Mouse (Mus musculus) ES-Bruce4 (cell line): ENCODE measurements around the gene Higd2a. TPM values are rescaled to one million over a fixed set of nuclear protein-coding genes. Genes with fewer than 3 reads are reported as not detected.

Source experiments
- H3K27ac ChIP-seq: 2 replicates; pipeline ENCODE4 v1.5.1; 2012; ENCODE audit warnings: low read length, inconsistent platforms; ENCODE audit not compliant: insufficient read depth
- H3K27me3 ChIP-seq: 2 replicates; pipeline ENCODE4 v1.6.1; 2012; ENCODE audit warnings: mild to moderate bottlenecking, low read length, inconsistent platforms; ENCODE audit not compliant: control insufficient read depth, poor library complexity, insufficient read depth, severe bottlenecking
- H3K36me3 ChIP-seq: 2 replicates; pipeline ENCODE4 v1.6.1; 2012; ENCODE audit warnings: inconsistent platforms, mild to moderate bottlenecking, low read length, moderate library complexity; ENCODE audit not compliant: control insufficient read depth, poor library complexity, insufficient read depth, severe bottlenecking
- H3K4me1 ChIP-seq: one replicate; pipeline ENCODE4 v1.8.1; 2011; ENCODE audit warnings: low read length; ENCODE audit not compliant: control insufficient read depth, insufficient read depth
- H3K4me3 ChIP-seq: 2 replicates; pipeline ENCODE4 v1.5.1; 2011; ENCODE audit warnings: low read depth, mild to moderate bottlenecking, low read length
- H3K9ac ChIP-seq: 2 replicates; pipeline ENCODE4 v1.6.1; 2012; ENCODE audit warnings: low read depth, mild to moderate bottlenecking, inconsistent platforms; ENCODE audit not compliant: poor library complexity, severe bottlenecking
- H3K9me3 ChIP-seq: replicated peaks from 2 replicates; pipeline ENCODE4 v1.6.1; 2012; ENCODE audit warnings: mild to moderate bottlenecking, low read length, inconsistent platforms; ENCODE audit not compliant: control insufficient read depth, poor library complexity, insufficient read depth, severe bottlenecking
- CTCF ChIP-seq: IDR thresholded peaks from one replicate; pipeline ENCODE4 v1.8.1; 2011; ENCODE audit warnings: low read depth, low read length
- EP300 ChIP-seq: IDR thresholded peaks from 2 replicates; pipeline ENCODE4 v1.6.1; 2011; ENCODE audit warnings: low read depth, low read length; ENCODE audit not compliant: insufficient read depth
- POLR2A ChIP-seq: IDR thresholded peaks from one replicate; pipeline ENCODE4 v1.8.1; 2011; ENCODE audit warnings: low read length; ENCODE audit not compliant: insufficient read depth
- polyA plus RNA-seq: library from polyadenylated mRNA; stranded (reverse); fragments of >200 nt; gene quantifications from 2 replicates; pipeline ENCODE4 v1.2.4, GENCODE M21; 2011; ENCODE audit warnings: low read depth; ENCODE audit not compliant: missing spikeins, insufficient read depth, insufficient read length

The Higd2a gene
- polyA plus RNA-seq, 1 experiment = 104 TPM

DNA sequence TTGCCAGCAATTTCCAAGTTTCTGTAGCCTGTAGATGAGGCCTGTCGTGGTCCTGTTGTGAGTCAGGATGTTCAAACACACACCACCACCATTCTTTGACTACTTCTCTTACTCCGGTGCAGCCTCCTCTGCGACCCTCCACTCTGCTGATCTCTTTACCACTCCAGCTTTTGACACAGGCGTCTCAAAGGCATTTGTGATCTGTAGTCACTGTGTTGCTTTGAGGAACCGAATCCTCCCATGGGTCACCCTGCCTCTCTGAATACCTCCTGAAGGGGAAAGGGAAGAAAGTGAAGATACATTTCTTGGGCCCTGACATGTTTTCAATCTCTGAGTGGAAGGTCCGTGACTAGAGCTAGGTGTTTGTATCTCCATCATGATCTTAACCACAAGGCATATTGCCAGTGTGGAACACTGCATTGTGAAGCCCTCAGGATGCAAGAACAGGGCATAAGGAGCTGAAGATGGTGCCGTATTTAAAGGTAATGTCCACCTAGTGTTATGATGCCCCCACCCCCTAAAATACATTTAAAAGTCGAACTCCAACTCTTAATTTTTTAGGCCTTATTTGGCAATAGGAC, 1.9 kb downstream of the Higd2a start:
- Histone ChIP-seq H3K27ac (no peak overlapping the region), H3K27me3 (no peaks in the 10 kb centered on the region), H3K36me3 (peaks cover 14% of the 10 kb centered on the region), H3K4me3 (no peak overlapping the region), H3K9ac (no peak overlapping the region), H3K4me1 (no peaks in the 10 kb centered on the region), H3K9me3 (no peaks in the 10 kb centered on the region)
- TF ChIP-seq POLR2A (no peak), EP300 (no peak), CTCF (no peak)

- Histone ChIP-seq H3K4me3 (no peak overlapping the region), H3K9ac (no peak overlapping the region)
- TF ChIP-seq POLR2A = no peak
- no peak for TF ChIP-seq EP300
- no peak for TF ChIP-seq CTCF
Observed at GRCm38 (mm10) chr13:54593617-54594016, 3.6 kb downstream of the Higd2a start.

DNA sequence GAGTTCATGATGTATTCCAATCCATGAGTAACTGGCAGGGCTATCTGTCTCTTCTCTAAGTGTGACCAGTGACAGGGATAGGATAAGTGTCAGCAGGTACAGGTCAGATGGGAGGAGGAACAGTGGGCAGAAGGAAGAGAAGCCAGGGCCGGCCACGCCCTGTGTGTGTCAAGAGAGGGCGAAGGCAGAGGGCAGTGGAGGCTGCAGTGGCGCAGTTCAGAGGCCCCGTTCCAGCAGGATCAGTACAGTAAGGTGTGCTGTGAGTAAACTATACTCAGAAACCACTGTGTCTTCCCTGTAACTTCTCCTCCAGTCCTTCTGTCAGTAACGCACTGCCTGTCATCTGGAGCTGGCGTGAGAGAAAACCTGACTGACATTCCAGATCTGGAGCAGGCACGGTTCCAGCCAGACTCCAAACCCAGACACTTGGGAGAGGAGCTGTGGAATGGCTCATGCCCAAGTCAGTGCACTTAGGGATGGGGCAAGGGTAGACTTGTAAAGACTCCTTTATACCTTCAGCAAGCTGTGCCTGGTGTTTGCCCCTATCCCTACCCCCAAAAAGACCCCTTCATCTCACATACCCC, 6.2 kb downstream of the Higd2a start:
- Histone ChIP-seq H3K9me3 (no peaks in the 10 kb centered on the region), H3K27me3 (no peaks in the 10 kb centered on the region), H3K4me1 (no peaks in the 10 kb centered on the region), H3K27ac (no peak overlapping the region), H3K4me3 (no peak overlapping the region), H3K36me3 (no peaks in the 10 kb centered on the region), H3K9ac (no peak overlapping the region)
- TF ChIP-seq CTCF = no peak
- TF ChIP-seq EP300 = no peak
- TF ChIP-seq POLR2A = no peak

More at GRCm38 (mm10) chr13:54593617-54594016, 3.6 kb downstream of the Higd2a start:
- no peak overlapping the region for H3K27ac ChIP-seq
- no peaks in the 10 kb centered on the region for H3K27me3 ChIP-seq
- H3K4me1 ChIP-seq = no peaks in the 10 kb centered on the region
- no peaks in the 10 kb centered on the region for H3K9me3 ChIP-seq
- H3K36me3 ChIP-seq = peaks cover under 1% of the 10 kb centered on the region; the same call in 1 of the 2 replicates

DNA sequence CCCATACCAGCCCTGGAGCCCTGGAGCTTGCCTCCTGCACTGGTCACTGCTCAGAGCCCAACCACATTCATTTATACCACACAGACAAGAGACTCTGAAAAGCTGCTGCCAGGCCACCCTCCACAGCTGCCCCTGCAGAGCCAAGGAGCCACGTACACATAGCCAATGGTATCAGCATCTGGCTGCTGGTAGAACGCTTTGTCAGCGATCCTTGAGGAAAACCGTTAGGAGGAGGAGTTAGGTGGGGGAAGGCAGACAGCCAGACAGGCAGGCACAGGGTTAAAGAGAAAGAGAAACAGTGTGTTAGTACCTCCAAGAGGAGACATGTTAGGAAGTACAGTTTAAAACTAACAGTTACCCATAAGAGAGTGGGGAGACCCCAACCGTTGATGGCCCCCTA, 6.9 kb downstream of the Higd2a start:
- Histone ChIP-seq H3K36me3 (no peaks in the 10 kb centered on the region), H3K9me3 (no peaks in the 10 kb centered on the region), H3K27ac (no peak overlapping the region), H3K4me3 (no peak overlapping the region), H3K27me3 (no peaks in the 10 kb centered on the region), H3K4me1 (no peaks in the 10 kb centered on the region), H3K9ac (no peak overlapping the region)
- TF ChIP-seq EP300 (no peak), POLR2A (no peak), CTCF (no peak)

DNA sequence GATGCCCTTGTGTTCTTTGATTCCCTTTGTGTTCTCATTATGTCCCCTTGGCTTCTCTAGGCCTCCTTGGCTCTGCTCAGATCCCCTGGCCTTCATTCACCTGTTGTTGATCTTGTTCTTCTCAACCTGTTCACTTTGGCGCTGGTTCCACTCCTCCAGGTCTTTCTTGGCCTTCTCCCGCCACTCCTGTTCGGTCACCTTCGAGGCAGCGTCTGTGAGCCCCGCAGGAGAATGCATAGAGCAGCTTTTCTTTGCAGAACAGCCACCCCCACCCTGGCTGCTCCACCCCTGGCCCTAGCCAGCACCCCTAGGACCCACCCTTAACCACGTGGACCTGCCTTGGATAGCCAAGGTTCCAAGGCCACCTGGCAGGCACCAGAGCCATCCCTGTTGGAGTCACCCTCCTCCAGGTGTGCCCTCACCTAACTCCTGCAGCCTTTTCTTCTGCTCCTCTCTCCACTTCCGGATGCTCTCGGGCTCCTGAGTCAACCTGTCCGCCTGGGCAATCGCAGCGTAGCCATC, 8.7 kb downstream of the Higd2a start:
- Histone ChIP-seq H3K4me1 (peaks cover 3% of the 10 kb centered on the region), H3K4me3 (no peak overlapping the region), H3K9me3 (no peaks in the 10 kb centered on the region), H3K27ac (no peak overlapping the region), H3K36me3 (no peaks in the 10 kb centered on the region), H3K9ac (no peak overlapping the region), H3K27me3 (no peaks in the 10 kb centered on the region)
- TF ChIP-seq POLR2A (no peak), EP300 (no peak), CTCF (no peak)

DNA sequence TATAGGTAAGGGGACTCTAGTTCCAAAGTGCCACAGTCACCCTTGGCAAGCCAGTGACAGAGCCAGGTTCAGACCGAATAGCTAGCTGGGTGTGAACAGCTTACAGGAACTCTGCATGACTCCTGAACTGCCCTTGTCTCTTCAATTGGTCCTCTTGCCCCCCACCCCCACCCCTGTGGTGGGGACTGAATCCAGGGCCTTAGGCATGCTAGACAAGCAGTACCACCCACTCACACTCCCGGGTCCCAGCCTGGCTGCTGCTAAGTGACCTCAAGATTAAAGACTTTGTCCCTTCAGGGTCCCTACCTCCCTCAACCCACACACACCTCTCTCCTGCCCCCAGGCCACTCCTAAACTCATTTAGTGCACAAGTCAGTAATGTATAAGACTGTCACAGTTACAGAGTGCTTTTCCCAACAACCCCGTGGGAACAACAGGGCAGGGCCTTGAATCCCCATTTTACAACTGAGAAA, 12.7 kb downstream of the Higd2a start:
- TF ChIP-seq EP300 (0 out of 2 replicates have a peak, but pooled peaks have one; percentile 58), CTCF (no peak)
- Histone ChIP-seq H3K27me3 (no peaks in the 10 kb centered on the region), H3K4me3 (no peak overlapping the region), H3K9me3 (no peaks in the 10 kb centered on the region), H3K9ac (no peak overlapping the region), H3K36me3 (no peaks in the 10 kb centered on the region), H3K27ac (peak overlapping the region; percentile 47), H3K4me1 (peaks cover 10% of the 10 kb centered on the region)
